Mouse (Mus musculus): ENCODE results near the gene Hormad1.
"Not testable (repeated sequence)": the region's sequence is repeated elsewhere in the genome, so short reads cannot be mapped to it uniquely, and the experiment has no call there.

The Hormad1 gene

DNA sequence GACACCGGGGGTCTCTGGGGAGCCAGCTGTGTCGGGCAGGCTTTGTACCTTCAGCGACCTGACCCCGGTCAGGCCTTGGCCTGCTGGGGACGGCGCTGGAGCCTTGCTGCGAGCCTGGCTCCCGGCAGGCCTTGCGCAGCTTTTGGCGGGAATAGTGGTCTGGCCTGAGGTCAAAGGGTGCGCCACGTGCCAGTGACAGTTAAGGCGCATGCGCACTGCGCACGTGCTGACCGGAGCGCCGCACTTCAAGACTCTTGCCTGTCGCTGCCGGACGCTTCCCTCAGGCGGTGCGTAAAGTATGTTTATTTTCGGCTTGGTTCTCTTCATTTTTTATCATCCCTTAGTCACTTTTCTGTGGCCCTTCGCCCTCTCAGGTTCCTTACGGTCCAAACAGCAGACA lies at the start of gene Hormad1:
Hormad1 (plus strand) TSS at position 241 of the 400 bp plus-strand sequence.
- DNase-seq = no peak

DNA sequence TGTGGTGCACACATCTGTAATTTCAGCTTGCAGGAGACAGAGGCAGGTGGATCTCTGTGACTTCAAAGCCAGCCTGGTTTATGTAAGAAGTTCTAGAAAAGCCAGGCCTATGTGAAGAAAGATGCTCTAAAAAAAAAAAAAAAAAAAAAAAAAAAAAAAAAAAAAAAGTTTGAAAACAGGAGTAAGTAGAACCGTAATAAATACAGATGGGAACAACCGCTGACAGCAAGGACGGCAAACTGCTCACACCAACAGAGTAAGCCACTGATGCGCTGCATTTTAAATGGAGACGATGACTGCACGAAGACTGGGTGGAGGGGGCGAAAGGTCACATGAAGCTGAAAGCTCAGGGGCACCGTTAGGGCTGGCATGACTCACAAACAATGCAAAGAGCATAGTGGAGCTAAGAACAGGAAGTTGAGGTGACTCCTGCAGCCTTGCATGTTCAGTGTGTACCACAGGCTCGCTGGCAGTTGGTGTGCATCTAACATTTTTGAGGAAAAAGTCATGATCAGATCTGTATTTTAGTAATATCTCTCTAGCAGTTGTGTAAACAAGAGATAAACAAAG lies 47.8 kb upstream of the Hormad1 start:
- DNase-seq = no peak

DNA sequence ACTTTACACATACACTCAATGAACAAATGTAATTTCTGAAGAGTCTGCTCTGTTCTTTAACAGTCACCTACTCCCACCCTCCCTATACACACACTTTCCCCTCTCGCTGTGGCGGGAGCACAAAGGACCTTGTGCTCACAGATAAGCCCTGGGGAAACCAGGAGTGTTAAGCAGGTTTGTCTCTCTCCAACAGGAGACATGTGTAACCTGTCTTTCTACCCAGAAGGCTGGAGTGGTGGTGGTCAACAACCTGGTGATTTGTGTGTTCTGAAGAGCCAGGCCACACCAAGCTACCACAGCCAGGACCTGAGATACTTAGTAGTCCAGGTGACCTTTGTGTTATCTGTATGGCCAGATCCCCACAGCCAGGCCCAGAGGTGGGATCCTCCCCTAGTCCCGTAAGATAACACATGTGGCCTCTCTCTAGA lies 42.8 kb upstream of the Hormad1 start:
- no peak for DNase-seq

DNA sequence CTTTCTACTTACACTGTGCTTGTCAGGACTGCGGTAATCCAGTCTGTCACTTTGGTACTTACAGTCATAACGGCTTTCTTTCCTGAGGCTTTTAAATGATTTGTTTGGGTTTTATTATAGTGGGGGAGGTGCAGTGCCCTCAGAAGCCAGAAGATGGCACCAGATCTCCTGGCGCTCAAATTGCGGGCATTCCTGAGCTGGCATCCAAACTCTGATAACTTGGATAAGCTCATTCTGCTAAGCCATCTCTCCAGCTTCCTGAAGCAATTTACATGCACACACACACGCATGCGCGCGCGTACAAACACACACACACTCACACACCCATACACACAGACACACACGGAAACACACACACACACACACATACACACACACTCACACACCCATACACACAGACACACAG lies 42.0 kb upstream of the Hormad1 start:
- peak; percentile 64 for DNase-seq

DNA sequence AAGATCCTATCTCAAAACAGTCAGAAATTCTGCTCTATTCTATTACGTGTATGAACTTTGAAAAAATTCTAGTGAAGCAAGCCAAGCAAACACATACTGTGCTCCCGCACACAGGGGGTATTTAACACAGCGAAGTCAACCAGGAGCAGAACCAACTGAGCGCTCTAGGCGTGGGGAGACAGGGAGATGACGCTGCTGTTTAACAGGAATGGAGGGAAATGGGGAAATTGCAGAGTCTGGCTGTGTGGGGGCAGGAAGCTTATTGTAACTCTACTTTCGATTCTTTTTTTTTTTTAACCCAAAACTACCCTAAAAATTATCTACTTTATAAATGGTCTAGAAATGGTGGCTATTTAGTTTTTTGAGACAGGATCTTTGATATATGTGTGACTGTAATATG lies 40.6 kb upstream of the Hormad1 start:
- no peak for DNase-seq

DNA sequence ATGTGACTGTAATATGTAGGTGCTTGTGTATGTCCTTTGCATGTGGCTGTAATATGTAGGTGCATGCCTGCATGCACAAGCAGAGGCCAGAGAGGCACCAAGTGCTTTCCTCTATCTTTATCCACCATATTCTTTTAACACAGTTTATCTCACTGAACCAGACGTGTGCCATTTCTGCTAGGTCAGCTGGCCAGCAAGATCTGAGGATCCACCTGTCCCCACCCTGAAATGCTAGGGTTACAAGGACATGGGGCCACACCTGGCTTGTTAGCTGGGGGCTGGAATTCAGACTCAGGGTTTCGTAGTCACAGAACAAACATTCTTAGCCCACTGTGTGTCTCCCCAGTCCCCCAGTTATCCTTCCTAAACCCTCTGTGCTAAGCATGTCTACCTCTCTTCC lies 40.2 kb upstream of the Hormad1 start:
- DNase-seq = no peak

DNA sequence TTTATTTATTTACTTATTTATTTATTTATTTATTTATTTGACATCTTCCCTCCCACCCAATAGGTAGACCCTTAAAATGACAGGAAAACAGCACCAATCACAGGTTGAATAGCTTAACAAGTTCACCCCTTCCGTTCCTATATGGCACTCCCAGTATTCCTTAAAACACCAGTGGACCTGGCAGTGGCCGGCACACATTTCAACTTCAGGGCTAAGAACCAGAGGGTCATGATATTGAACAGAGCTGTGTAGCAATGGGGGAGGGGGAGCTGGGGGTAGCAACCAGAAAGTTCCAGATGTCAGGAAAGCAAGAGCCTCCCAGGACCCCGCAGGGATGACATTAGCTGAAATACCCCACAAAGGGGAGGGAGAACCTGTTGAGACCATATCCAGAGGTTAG lies 39.4 kb upstream of the Hormad1 start:
- no peak for DNase-seq

DNA sequence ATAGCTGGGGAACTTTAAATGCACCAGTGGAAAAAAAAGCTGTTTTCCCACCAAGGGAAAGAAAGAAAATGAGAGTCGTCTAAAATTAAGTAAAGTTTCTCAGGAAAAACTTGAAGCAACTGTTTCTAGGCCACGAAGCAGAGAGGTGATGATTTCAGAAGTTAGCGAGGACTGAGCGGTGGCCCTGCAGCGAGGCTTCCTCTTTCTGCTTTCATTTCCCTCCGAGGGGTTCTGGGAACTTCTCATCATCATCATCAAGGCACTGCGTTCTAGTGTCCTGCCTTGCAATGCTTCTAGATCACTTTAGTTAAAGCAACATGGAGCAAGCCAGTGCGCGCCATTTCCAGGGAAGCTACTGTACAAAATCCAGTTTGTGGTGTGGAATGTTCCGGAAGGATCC lies 38.3 kb upstream of the Hormad1 start:
- DNase-seq = no peak

DNA sequence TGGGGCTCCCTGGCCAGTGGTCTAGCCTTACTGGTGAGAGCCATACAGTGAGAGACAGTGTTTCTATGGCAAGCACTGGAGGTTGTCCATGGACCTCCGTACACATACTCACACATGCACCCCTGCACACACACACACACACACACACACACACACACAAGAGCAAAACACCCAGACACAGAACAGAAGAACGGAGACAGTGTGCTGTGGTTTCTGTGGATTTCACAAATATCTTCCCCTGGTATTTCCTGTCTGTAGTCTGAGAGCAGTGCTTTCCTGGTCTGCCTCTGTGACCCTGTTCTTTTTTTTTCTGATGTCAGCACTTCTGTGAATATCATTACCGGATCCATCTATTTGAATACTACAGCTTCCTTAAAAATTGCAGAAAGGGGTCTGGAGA lies 35.8 kb upstream of the Hormad1 start:
- no peak for DNase-seq

DNA sequence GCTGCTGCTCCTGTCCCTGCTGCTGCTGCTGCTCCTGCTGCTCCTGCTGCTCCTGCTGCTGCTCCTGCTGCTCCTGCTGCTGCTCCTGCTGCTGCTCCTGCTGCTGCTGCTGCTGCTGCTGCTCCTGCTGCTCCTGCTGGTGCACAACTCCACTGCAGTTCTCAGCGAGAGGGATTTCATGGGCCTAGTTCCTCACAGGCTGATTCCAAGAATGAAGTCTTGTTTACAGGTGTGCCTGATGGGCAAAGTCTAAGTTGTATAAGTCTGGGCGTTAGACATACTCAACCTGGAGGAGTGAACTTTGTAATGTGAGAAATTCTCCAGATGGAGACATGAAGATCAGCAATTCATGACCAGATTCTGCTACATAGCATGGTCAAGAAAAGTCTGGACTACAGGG lies 34.8 kb upstream of the Hormad1 start:
- DNase-seq = no peak

DNA sequence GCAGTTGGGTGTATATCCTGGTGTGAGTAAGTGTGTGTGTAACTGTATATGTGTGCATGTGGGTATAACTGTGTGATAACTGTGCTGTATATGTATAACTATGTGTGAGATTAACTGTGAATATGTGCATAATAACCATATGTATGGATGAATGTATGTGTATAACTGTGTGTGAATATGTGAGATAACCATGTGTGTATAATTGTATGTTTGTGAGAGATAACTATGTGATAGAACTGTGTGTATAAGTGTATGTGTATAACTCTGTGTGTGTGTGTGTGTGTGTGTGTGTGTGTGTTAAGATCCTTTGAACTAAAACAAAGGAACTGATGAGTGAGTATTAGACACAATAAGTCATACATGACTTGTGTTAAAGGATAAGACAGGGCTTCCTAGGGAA lies 33.4 kb upstream of the Hormad1 start:
- no peak for DNase-seq

DNA sequence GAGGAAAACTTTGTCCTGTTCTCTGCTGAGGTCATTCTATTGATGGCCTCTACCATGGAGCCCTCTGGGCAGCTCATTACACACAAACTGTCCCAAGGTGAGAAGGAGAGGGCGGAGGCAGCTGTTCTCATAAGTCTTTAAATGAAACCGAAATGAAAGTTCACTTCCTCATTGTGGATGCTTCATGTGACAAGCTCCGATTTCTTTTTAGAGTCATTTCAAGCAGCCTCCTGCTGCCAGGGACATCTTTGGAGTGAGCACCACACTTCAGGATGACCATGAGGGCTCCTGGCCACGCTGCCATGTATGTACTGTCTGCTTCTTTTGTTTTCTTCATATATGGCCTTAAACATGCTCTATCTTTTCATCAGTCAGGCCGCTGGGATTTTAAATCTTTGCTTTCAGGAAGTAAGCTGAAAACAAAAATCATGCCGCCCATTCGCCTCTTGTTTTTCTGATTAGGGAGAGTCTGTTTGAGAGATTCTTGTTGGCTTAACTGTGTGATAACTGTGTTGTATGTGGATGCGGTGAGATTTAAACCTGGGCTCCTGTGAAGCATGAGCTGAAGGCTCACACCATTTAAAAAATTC lies 32.8 kb upstream of the Hormad1 start, which contains the start of gene Ctss:
Ctss (plus strand) TSS at position 165 of the 590 bp plus-strand sequence.
- no peak for DNase-seq

DNA sequence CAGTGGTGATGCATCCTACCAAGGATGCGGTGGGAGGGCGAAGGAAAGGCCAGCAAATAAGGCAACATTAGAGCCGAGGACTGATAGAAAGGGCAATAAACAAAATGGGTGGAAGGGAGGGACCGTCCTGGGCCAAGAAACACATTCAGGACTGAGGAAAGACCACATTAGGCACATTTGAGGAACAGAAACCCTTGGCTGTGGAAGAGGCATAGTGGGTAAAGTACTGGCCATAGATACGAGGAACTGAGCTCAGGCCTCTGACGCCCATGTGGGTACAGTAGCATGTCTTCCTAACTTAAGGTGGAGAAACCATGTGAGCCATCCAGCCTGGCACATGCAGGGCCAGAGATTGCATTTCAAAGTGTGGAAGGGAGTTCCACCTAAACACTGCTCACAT lies 29.7 kb upstream of the Hormad1 start:
- no peak for DNase-seq

DNA sequence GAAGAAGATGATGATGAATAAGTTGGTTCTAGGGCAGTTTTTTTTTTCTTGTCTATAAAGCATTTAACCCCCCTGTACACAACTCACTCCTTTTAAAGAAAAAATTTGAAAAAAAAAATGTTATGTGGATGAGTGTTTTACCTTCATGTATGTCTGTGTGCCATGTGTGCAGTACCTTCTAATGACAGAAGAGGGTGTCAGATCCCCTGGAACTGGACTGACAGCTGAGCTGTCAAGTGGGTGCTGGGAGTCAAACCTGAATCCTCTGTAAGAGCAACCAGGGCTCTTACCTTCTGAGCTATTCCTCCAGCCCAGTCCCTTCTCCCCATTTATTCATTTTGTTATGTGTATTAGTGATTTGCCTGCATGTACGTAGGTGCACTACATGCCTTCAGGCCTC lies 28.5 kb upstream of the Hormad1 start:
- no peak for DNase-seq

DNA sequence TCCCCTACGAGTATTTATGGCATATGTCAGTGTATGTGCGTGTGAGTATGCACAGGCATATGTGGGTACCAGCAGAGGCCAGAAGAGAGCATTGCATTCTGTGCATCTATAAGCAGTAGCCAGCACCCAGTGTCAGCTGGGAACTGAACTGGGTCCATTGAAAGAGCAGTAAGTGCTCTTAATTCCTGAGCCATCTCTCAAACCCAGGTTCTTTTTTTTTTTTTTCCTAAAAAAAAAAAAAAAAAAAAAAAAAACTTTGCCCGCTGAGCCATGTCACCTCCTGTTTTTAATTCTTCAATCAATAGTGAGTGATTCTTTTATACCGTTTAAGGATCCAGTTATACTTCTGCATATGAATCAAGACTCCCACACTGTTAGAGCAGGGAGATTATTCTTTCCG lies 26.1 kb upstream of the Hormad1 start:
- DNase-seq = no peak

DNA sequence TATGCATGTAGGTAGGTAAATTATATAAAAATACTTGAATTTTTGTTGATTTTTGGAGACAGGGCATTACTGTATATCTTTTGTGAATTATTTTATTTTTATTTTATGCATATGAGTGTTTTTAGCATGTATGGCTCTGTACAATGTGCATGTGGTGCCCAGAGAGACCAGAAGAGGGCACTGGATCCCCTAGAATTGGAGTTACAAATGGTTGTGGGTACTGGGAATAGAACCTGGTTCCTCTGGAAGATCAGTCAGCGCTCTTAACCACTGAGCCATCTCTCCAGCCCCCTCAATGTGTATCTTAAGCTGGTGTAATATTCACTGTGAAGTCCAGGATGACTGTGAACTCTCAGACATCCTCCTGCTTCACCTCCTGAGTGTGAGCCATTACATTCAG lies 24.6 kb upstream of the Hormad1 start:
- DNase-seq = no peak

DNA sequence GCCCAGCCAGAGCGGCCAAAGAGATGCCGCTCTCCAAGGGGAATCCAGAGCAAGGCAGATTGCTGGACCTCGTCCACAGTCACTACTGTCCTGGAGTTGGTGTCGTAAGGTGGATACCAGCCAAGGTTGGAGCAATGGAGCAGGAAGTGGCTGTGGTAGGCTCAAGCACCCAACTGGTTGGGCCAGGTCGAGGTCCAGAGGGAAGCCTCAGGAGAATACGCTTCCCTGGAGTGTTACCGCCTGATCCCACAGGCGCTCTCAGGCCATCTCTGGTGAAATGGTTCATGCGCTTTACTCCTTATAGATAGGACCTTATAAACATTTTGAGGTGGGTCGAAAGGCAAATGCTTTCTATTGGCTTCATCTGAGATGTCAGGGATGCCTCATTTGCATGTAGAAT lies 20.5 kb upstream of the Hormad1 start:
- DNase-seq = no peak

DNA sequence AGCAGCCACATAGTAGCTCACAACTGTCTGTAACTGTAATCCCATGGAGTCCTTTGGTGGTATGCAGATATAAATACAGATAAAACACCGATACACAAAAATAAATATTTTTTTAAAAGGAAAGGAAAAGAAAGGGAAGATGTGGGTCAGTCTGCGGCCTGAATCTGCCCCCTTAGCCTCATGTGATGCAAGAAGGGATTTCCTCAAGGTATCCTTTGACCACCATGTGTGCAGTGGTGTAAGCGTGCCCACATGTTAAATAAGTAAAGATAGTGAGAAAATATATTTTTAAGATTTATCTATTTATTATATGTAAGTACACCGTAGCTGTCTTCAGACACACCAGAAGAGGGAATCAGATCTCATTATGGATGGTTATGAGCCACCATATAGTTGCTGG lies 19.6 kb upstream of the Hormad1 start:
- DNase-seq = no peak

DNA sequence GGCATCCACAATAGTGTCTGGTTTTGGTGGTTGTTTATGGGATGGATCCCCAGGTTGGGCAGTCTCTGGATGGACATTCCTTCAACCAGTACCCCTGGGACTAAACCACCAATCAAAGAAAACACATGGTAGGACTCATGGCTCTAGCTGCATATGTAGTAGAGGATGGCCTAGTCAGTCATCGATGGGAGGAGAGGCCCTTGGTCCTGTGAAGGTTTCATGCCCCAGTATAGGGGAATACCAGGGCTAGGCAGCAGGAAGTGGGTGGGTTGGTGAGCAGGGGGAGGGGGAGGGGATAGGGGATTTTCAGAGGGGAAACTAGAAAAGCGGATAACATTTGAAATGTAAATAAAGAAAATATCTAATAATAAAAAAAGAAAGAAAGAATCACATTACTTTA lies 18.3 kb upstream of the Hormad1 start:
- not testable (repeated sequence) for DNase-seq

DNA sequence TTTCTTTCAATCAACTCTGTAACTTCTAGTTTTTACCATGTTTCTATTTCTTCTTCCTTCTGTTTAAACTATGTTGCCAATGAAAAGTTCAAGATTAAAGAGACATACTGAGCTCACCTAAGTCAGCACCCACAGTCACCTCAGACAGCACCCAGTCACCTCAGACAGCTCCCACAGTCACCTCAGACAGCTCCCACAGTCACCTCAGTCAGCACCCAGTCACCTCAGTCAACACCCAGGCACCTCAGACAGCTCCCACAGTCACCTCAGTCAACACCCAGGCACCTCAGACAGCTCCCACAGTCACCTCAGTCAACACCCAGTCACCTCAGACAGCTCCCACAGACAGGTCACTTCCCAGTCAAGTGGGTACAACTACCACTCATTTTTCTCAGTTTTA lies 17.3 kb upstream of the Hormad1 start:
- DNase-seq = no peak

DNA sequence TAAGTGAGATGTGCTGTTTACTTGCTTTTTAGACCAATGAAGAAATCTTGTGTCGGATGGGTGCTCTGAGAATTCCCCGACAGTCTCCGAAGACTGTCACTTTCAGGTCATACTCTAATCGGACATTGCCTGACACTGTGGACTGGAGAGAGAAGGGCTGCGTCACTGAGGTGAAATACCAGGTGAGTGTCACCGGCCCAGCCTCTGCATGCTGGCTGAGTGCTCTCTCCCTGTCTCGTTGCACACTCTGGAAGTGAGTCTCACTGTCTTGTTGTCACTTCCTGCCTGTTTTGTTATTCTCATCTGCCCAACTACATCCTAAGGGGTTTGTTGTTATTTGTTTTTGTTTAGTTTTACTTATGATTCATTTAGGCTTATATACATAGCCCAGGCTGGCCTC lies 16.5 kb upstream of the Hormad1 start:
- DNase-seq = no peak

DNA sequence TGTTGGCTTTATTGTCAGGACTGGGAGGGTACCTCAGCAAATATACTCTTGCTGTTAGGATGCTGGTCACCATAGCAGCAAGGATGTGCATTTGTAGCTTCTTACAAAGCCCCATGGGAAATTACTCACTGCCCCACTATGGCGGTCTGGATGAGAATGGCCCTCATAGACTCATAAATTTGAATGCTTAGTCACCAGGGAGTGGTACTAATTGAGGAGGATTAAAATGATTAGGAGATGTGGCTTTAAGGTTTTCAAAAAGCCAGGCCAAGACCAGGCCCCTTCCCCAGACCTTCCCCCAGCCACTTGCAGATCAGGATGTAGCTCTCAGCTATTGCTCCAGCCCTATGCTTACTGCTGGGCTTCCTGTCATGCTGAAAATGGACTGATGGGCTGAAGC lies 9.3 kb upstream of the Hormad1 start:
- no peak for DNase-seq

DNA sequence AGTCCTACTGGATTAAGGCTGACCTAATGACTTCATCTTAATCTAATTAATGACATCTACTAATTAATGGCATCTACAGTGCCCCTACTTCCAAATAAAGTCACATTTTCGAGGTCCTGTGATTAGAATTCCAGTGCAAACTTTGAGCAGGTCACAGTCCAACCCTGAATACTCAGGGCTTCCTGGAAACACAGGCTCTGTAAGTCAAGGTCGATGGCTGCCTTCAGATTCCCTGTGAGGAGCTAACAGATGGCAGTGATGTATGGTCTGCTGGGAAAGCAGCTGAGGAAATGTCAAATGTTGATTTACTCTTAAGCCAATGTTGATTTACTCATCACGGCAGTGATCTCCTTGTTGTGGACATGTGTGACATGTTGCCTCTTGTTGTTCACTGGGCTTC lies 5.5 kb upstream of the Hormad1 start:
- no peak for DNase-seq

DNA sequence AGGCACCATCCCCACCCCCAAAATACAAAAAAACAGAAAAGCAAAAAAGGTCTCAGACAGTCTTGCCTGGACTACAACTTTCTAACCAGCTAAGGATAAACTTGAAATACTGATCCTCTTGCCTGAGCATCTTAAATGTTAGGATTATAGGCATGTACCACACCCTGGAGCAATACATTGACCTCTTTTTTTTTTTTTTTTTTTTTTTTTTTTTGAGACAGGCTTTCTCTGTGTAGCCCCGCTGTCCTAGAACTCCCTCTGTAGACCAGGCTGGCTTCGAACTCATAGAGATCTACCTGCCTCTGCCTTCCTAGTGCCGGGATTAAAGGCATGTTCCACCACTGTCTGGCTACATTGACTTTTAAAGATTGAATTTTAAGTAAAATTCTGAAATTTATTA lies 1.3 kb downstream of the Hormad1 start:
- DNase-seq = no peak

DNA sequence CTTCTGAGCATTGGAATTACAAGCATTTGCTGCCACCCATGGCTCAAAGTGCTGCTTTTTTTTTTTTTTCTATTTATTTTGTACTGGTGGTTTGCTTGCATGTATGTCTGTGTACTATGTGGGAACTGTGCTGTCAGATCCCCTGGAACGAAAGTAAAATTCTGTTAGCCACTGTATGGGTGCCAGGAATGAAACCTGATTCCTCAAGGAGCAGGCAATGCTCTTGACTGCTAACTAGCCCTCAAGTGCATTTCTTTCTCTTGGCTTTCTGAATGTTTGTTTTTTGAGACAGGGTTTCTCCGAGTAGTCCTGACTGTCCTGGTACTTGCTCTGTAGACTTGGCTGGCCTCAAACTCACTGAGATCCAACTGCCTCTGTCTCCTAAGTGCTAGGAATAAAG lies 2.3 kb downstream of the Hormad1 start:
- no peak for DNase-seq
